Mouse (Mus musculus) liver, postnatal 0 days (tissue): ENCODE data around the gene Tctn1. TPM values are rescaled to one million over a fixed set of nuclear protein-coding genes. Genes with fewer than 3 reads are reported as not detected.
A peak's percentile ranks its signal among the peaks of the same experiment; 100 is the strongest.

Experiments
- ATAC-seq: fragments of 200-750 bp; cut with Nextera tagmentation; 2 replicates; pipeline ENCODE4 v1.8.0; 2017; ENCODE audit warnings: mild to moderate bottlenecking, moderate library complexity
- DNase-seq: peaks from one replicate; pipeline ENCODE4 v3.0.0-alpha.2; 2016
- H3K27ac ChIP-seq: fragments of 300-500 bp; sonication (generic); 2 replicates; pipeline ENCODE4 v1.5.1; 2014; ENCODE audit warnings: antibody characterized with exemption, moderate library complexity, mild to moderate bottlenecking, low read depth
- H3K27me3 ChIP-seq: fragments of 300-500 bp; sonication (generic); 2 replicates; pipeline ENCODE4 v1.6.1; 2014; ENCODE audit warnings: low read length, control low read depth, mixed read lengths; ENCODE audit not compliant: insufficient read depth
- H3K36me3 ChIP-seq: fragments of 300-500 bp; sonication (generic); replicated peaks from 2 replicates; pipeline ENCODE4 v1.6.1; 2014; ENCODE audit warnings: mild to moderate bottlenecking, control low read depth, low read length, moderate library complexity, mixed read lengths; ENCODE audit not compliant: insufficient read depth
- H3K4me1 ChIP-seq: fragments of 300-500 bp; sonication (generic); 2 replicates; pipeline ENCODE4 v1.6.1; 2014; ENCODE audit warnings: antibody characterized with exemption, mild to moderate bottlenecking, control low read depth; ENCODE audit not compliant: insufficient read depth
- H3K4me2 ChIP-seq: fragments of 300-500 bp; sonication (generic); 2 replicates; pipeline ENCODE4 v1.6.1; 2014; ENCODE audit warnings: low read depth, mild to moderate bottlenecking, low read length, moderate library complexity, mixed read lengths
- H3K4me3 ChIP-seq: fragments of 300-500 bp; sonication (generic); 2 replicates; pipeline ENCODE4 v1.5.1; 2014; ENCODE audit warnings: low read depth, low read length
- H3K9ac ChIP-seq: fragments of 300-500 bp; sonication (generic); replicated peaks from 2 replicates; pipeline ENCODE4 v1.6.1; 2014; ENCODE audit warnings: mild to moderate bottlenecking, moderate library complexity
- H3K9me3 ChIP-seq: fragments of 300-500 bp; sonication (generic); 2 replicates; pipeline ENCODE4 v1.6.1; 2016; ENCODE audit warnings: mild to moderate bottlenecking, control low read depth, low read length, mixed read lengths
- CTCF ChIP-seq: sonication (generic); IDR thresholded peaks from 2 replicates; pipeline ENCODE4 v1.5.1; 2016; ENCODE audit warnings: antibody characterized with exemption, low read depth
- EP300 ChIP-seq: IDR thresholded peaks from 2 replicates; pipeline ENCODE4 v1.6.1; 2016; ENCODE audit warnings: antibody characterized with exemption, low read depth, mild to moderate bottlenecking
- WGBS: fragments of 180-500 bp; shearing (Covaris S2); extraction: QIAGEN DNeasy Blood & Tissue Kit; methylation state at CpG from one replicate; pipeline ENCODE4 v1.1.7; 2014; ENCODE audit not compliant: insufficient replicate concordance; 5-methylcytosine and 5-hydroxymethylcytosine counted together
- polyA plus RNA-seq: library from polyadenylated mRNA; unstranded; fragments of >200 nt; fragmentation: Nextera tagmentation; extraction: Ambion mirVana; gene quantifications from 2 replicates; pipeline ENCODE4 v1.2.1, GENCODE M21; 2015

Tctn1 gene
- polyA plus RNA-seq, 1 experiment from 2014 or later, result 1.2 TPM

- DNase-seq (peak; percentile 33), ATAC-seq (no peak)
- Histone ChIP-seq H3K27ac (no peak overlapping the region), H3K9me3 (no peaks in the 10 kb centered on the region), H3K4me3 (no peak overlapping the region), H3K4me2 (no peak overlapping the region), H3K36me3 (peaks cover 16% of the 10 kb centered on the region), H3K27me3 (no peaks in the 10 kb centered on the region), H3K9ac (no peak overlapping the region), H3K4me1 (0 out of 2 replicates have a peak, but pooled peaks cover 5% of the 10 kb centered on the region)
- 64% methylated on average over 3 of the region's 3 CpGs for WGBS
- TF ChIP-seq CTCF, result no peak
- no peak for TF ChIP-seq EP300
Observed at GRCm38 (mm10) chr5:122245186-122245585, 19.1 kb downstream of the Tctn1 start.

- Histone ChIP-seq H3K4me2 (no peak overlapping the region), H3K4me1 (0 out of 2 replicates have a peak, but pooled peaks cover 5% of the 10 kb centered on the region), H3K4me3 (no peak overlapping the region), H3K9me3 (no peaks in the 10 kb centered on the region), H3K36me3 (peaks cover 19% of the 10 kb centered on the region), H3K9ac (no peak overlapping the region), H3K27me3 (no peaks in the 10 kb centered on the region), H3K27ac (no peak overlapping the region)
- 81% methylated on average over 17 of the region's 17 CpGs for WGBS
- ATAC-seq (no peak), DNase-seq (no peak)
- TF ChIP-seq CTCF (no peak), EP300 (no peak)
Observed at GRCm38 (mm10) chr5:122243781-122244523, 20.3 kb downstream of the Tctn1 start.

GRCm38 (mm10) chr5:122242521-122243123 lies 21.6 kb downstream of the Tctn1 start:
- Histone ChIP-seq H3K4me2 (0 out of 2 replicates have a peak overlapping the region, but pooled peaks have one; percentile 9), H3K9me3 (no peaks in the 10 kb centered on the region), H3K9ac (no peak overlapping the region), H3K4me3 (no peak overlapping the region), H3K27ac (peak overlapping the region; percentile 57), H3K27me3 (no peaks in the 10 kb centered on the region), H3K4me1 (0 out of 2 replicates have a peak, but pooled peaks cover 5% of the 10 kb centered on the region), H3K36me3 (peaks cover 25% of the 10 kb centered on the region)
- WGBS, result 42% methylated on average over 6 of the region's 6 CpGs
- TF ChIP-seq EP300, result no peak
- no peak for TF ChIP-seq CTCF
- DNase-seq, result no peak
- peak; percentile 47; the same call in 1 of the 2 replicates for ATAC-seq

- no peaks in the 10 kb centered on the region for H3K9me3 ChIP-seq
- DNase-seq (no peak), ATAC-seq (no peak)
- 70% methylated on average over 1 of the region's 1 CpGs for WGBS
- TF ChIP-seq EP300, result no peak
- TF ChIP-seq CTCF, result no peak
- no peaks in the 10 kb centered on the region for H3K27me3 ChIP-seq
- no peak overlapping the region for H3K9ac ChIP-seq
- peaks cover 25% of the 10 kb centered on the region for H3K36me3 ChIP-seq
- no peak overlapping the region for H3K4me3 ChIP-seq
- H3K4me1 ChIP-seq, result 0 out of 2 replicates have a peak, but pooled peaks cover 7% of the 10 kb centered on the region
- no peak overlapping the region for H3K4me2 ChIP-seq
- no peak overlapping the region for H3K27ac ChIP-seq
Observed at GRCm38 (mm10) chr5:122240989-122241388, 23.3 kb downstream of the Tctn1 start.

GRCm38 (mm10) chr5:122240521-122240920 lies 23.7 kb downstream of the Tctn1 start:
- 81% methylated on average over 11 of the region's 11 CpGs for WGBS
- TF ChIP-seq CTCF, result no peak
- no peak for TF ChIP-seq EP300

GRCm38 (mm10) chr5:122239618-122240017 lies 24.6 kb downstream of the Tctn1 start:
- DNase-seq (no peak), ATAC-seq (no peak)
- Histone ChIP-seq H3K4me1 (peaks cover 13% of the 10 kb centered on the region), H3K9me3 (no peaks in the 10 kb centered on the region), H3K27me3 (no peaks in the 10 kb centered on the region), H3K9ac (no peak overlapping the region), H3K27ac (no peak overlapping the region), H3K36me3 (peaks cover 25% of the 10 kb centered on the region), H3K4me3 (no peak overlapping the region), H3K4me2 (no peak overlapping the region)
- WGBS, result 69% methylated on average over 7 of the region's 7 CpGs
- TF ChIP-seq EP300, result no peak
- no peak for TF ChIP-seq CTCF

More at GRCm38 (mm10) chr5:122240521-122240920, 23.7 kb downstream of the Tctn1 start:
- Histone ChIP-seq H3K4me3 (no peak overlapping the region), H3K36me3 (peaks cover 25% of the 10 kb centered on the region), H3K27me3 (no peaks in the 10 kb centered on the region), H3K9ac (no peak overlapping the region), H3K27ac (no peak overlapping the region), H3K4me1 (peaks cover 10% of the 10 kb centered on the region), H3K9me3 (no peaks in the 10 kb centered on the region), H3K4me2 (no peak overlapping the region)
- DNase-seq (no peak), ATAC-seq (no peak)
